Mouse (Mus musculus) B cell, adult 2 months (primary cell): ENCODE measurements around the gene Mapkbp1.

Experiments
- DNase-seq, 2 experiments: peaks; one replicate each; pipeline ENCODE4 v3.0.0; 2022

The Mapkbp1 gene

DNA sequence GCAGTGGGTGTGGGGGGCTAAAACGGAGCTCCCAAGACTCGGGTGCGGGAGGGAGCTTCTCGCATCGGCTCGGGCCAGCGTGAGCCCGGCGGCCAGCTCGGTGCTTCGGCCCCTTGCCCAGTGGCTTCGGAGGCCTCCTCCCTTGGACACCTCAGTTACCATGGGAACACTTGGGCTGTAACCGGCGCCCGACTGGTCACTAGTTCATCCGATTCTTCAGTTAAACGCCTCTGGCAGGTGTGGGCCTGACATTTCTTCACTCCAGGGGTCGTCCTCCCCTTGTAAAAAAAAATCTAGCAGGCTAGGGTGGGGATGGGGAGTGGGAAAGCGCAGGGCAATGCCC lies at the start of gene Mapkbp1:
TSS of gene Mapkbp1 (plus strand) at position 163 of the 343 bp plus-strand sequence.
- DNase-seq = no peak

DNA sequence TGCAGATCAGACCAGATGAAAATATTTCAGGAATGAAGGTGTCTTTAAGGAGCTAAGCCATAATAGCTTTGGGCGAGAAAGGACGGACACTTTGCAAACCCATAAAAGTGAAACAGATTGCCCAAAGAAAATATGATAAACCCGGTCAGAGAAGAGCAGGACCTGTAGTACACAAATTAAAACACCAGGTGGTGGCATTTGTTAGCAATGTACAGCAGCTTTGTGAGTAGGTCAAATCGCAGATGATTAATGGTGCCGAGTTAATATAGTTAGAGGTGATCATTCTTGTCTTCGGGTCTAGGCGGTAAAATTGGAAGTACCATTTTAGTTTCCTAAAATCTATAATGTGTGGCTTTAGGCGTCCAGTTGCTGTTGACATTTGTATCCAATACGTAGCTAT lies 1.9 kb upstream of the Mapkbp1 start:
- DNase-seq = peak; percentile 64 to 65

DNA sequence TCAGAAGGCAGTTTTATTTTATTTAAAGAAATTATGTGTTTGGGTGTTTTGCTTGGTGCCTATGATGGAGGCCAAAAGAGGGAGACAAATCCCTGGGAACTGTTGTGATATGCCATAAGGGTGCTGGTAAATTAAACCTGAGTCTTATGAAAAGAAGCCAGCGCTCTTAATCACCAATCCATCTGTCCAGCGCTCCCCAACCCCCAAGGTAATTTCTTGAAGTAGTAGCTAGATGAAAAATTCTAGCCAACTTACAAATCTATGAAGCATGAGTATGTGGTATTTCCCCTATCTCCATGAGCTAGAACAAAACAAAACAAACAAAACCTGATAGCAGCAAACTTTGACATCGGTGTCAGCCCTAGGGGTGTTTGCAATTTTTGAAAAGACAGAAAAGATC lies 1.2 kb upstream of the Mapkbp1 start:
- DNase-seq = no peak

DNA sequence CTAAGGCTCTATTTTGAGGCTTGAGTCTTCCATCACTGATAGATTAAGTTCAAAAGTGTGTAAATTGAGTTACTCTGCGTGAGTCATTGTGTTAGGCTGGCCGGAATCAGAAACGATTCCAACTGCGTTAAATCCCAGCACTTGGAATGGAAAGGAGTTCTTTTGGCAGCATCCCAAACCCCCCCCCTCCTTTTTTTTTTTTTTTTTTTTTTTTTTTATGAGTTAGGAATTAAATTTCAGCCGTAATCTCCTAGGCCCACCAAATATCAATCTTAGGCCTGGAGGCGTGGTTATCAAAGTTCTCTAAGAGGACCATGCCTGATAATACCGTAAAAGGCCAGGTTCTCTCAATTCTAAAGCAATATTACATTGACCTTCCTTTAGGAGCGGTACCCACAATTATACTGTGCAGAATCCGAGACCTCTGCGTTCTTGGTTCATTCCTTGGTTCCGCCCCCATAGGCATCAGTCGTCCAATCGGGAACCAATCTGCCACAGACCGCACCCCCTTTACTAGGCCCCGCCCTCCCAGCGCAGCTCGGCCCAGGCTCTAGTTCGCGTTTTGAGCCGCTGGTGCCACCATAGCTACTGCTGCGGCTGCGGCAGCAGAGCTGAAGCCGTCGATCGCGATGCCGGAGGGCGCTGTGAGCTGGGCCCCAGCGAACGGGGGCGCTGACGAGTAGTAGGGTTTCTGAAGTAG lies 512 bp upstream of the Mapkbp1 start:
- peak; percentile 95 to 97 for DNase-seq

DNA sequence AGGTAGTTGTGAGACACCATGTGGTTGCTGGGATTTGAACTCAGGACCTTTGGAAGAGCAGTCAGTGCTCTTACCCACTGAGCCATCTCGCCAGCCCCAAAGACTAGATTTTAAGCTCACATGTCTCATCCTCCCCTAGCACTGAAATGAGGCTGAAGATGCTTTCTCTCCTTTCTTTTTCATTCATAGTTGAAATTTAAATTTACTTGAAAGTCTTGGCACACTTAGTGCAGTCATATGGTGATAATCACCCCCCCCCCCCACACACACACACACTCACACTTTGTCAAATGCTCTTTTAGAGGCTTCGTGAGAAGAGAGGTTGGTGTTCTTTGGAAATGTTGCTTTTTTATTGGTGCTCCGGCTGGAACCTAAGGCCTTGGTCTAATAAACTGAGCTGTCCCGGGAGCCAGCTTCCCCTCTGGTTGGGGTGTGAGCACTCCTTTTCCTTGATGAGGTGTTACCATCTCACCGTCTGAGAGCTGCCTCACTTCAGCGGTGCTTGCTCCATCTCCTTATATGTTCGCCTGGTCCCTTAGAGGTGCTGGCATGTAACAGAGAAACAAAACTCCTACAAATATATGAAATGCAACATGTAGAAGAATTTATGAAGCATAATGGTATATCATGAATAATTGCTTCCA lies 8.0 kb downstream of the Mapkbp1 start:
- no peak for DNase-seq

DNA sequence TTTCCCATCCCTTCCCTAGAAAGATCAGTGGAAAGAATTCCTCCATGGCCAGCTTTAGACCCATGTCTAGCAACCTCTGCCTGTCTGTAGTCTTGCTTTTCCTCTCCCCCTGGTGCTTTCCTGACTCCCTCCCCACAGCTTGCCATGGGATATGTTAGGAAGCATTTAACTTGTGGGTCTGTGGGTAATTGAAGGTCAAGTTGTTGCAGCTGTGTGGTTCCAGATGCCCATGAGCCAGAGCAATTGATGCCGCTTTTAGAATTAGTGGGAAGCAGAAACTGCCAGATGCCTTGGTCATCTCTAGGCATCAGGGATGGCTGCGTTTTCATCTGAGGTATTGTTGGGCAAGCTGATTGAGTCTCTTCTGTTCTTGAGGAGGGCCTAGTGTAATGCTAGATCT lies 9.1 kb downstream of the Mapkbp1 start:
- DNase-seq = no peak

DNA sequence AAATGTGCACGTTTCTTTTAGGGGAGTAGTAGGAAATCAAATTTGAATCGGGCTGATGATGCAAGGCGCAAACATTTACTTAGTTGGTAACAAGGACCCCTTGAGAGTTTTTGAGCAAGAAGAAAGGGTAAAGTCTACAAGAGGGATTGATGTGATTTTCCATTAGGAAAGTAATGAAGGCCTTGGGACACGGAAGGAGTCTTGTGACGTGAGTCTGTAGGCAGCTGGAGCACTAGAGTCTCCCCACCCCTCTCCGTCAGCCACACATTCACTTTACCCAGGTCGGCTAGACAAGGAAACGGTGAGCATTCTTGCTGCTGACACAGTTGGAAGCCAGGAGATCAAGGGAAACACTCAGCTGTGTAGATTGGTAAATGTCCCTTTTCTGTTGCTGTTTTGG lies 13.4 kb downstream of the Mapkbp1 start:
- DNase-seq = no peak

DNA sequence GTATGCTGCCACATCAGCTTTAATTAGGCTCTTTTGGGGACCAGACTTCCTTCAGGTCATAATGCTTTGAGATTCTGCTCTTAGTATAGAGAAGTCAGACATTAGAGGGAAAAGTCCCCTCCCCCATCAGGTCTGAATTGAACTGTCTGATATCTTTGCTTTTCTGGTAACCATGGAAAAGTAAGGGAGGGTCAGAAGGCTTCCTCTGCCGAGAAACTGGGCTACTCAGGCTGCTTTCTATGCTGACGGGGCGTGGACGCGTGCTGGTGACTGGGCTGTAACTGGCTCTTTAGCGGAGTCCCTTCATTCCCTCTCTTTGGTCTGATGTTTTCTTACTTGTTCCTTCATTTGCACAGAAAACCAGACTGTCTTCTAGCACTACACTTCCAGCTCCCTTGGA lies 13.9 kb downstream of the Mapkbp1 start:
- DNase-seq = no peak

DNA sequence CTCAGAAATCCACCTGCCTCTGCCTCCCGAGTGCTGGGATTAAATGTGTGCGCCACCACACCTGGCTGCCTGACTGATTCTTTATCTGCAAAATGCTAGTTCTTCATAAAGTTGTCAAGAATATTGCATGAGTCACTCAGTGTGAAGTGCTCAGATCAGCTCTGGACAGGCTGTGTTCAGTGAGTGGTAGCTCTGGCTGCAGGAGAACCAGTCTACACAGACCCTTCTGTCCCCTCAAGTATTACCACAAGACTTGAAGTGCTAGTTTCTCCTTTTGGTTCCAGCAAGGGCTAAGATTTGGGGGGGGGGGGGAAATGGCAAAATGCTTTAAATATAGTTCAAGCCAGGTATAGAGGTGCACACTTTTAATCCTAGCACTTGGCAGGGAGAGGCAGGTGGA lies 14.9 kb downstream of the Mapkbp1 start:
- DNase-seq = no peak

DNA sequence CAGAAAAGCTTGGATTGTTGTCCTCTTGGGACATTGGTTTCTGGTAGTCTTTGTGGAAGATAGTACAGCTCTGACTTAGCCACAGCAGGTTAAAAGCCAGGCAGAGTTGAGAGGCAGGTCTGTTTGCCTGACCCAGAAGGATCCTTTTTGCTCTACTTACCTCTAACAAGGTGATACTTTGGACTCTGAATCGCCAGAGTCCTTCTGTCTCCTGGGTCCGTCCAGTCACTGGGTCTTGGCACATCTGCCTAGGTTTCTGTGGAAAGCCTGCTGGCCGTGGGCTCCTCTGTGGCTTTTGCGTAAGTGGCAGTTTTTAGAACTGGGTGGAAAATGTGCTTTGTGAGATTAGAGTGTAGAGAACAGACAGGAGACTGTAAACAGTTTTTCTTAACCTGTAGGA lies 16.5 kb downstream of the Mapkbp1 start:
- DNase-seq = no peak

DNA sequence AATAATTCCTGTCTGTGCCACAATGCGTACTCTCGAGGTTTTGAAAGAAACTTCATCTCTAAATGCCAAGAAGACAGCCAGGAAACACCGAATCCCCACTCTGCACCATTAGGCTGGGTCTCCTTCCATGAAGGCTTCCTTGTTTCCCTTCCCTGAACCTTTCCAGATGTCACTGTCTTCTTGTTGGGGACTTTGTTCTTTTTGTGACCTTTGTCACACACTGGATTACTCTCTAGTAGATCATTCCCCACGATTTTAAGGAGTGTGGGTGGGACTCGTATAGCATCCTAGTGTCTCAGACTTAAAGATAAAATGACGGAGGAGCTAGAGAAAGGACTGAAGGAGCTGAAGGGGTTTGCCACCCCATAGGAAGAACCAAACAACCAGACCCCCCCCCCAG lies 18.4 kb downstream of the Mapkbp1 start:
- no peak for DNase-seq

DNA sequence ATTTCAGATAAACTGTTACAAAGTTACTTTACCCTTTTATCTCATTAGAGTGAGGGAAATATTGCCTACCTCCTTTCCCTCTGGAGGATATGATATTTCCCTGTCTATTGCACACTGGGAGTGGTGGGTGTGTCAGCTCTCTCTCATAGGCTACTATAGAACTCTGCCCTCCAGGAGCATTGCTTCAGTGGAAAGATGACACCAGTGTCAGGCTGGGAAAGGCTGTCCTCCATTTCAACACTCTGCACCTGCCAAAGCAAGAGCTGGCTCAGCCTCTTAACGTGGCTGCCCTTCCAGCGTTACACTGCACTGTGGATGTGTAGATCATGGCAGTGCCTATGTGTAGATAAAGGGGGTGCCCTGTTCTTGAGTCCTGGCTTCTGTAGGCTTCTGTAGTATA lies 19.9 kb downstream of the Mapkbp1 start:
- no peak for DNase-seq

DNA sequence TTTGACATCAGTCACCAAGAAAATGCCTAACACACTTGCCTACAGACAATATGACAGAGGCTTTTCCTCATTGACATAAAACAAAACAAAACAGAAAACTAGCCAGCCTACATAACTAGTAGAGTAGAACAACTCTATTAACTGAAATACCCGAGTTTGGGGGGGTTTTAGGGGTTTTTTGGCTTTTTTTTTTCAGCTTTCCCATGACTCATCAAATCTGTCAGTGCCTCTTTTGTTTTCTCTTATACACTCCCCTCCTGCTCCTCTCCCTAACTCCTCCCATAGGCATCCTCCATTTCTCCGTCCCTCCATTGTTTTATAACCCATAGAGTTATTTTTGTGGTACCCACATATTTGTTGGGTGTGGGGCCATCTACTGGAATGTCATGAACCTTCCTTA lies 21.0 kb downstream of the Mapkbp1 start:
- no peak for DNase-seq

DNA sequence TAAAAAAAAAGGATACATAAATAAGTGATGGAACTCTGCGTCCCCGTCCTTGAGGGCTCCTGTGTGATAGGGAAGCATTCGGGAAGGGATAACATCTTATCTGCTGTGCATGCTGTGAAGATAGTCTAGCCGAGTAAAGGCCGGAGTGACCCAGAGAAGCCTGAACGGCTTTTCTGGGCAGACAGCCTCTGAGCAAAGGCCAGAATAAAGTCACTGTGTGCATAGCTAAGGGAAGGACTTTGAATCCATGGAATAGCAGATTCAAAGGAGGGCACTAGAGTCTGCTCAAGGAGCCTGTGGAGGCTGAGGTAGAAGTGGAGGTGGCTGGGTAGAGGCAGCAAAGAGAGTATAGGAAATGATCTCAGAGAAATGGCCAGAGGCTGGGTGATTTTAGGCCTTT lies 22.3 kb downstream of the Mapkbp1 start:
- DNase-seq = no peak

DNA sequence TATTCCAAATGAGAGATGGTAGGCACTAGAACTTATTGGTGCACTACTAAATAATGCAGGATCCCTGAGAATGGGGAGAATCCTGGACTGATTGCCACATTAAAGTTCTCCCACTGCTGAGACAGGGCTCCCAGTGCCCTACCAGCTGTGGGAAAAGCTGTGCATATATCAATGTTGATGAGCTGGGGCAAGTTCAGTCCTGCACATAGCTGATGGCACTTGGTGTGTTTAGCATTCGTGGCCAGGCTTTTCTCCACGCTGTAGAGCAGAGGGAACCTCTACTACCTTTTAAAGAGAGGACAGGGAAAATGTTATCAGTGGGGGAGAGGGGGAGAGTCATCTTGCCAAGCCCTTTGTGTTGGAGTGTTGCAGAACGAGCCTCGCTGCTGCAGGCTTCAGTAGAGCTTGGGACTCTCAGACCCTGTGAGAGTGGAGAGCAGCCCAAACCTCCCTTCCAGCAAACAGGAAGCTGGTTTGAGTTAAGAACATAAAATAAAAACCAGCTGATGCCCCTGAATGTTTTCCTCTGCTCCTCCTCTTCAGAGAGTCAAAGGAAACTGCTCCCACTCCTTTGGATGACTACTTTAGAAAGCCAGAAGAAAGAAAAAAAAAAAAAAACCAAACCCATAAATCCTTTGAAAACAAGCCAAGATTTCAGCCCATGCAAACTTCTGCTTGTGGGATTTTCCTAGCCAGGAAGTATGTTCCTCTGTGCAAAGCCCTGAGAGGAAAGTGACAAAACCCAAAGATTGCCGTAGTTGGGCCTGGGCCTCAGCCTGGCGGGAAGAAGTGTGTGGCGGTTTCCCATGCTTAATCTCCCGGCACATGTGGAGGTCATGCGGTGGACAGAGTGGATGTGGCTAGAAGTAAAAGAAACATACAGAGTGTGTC lies 23.1 kb downstream of the Mapkbp1 start:
- DNase-seq = no peak

DNA sequence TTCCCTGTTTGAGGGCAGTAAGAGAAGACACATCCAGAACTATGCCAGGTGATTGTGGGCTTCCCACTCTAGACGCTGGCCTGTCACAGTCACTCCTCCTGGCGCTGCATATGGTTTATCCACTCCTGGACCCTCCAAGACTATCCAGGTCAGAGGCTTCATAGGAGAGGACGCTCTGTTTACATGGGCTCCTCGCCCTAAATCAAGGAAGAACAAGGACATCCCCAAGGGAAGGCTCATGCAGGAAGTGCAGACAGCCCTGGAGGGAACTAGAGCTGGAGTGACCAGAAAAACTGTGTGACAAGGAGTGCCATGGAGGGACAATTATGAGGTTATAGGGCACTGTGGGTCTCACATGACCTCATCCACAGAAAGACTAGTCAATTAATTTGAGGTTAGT lies 24.9 kb downstream of the Mapkbp1 start:
- DNase-seq = no peak

DNA sequence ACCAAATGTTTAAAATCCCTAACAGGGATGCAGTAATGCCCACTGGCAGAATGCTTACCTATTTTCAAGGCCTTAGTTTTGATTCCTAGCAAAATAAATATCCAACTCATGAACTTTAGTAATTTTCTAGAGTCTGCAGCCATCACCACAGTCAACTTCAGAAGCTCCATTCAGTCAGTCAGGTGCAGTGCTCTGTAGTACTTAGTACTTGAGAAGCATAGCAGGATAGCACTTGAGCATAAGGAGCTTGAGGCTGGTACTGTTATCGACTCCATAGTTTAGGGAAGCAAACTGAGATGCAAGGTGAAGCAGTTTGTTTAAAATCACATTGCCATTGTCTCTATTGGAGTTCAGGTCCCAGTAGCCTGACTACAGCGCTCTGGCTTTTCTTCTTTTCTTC lies 27.2 kb downstream of the Mapkbp1 start:
- no peak for DNase-seq

DNA sequence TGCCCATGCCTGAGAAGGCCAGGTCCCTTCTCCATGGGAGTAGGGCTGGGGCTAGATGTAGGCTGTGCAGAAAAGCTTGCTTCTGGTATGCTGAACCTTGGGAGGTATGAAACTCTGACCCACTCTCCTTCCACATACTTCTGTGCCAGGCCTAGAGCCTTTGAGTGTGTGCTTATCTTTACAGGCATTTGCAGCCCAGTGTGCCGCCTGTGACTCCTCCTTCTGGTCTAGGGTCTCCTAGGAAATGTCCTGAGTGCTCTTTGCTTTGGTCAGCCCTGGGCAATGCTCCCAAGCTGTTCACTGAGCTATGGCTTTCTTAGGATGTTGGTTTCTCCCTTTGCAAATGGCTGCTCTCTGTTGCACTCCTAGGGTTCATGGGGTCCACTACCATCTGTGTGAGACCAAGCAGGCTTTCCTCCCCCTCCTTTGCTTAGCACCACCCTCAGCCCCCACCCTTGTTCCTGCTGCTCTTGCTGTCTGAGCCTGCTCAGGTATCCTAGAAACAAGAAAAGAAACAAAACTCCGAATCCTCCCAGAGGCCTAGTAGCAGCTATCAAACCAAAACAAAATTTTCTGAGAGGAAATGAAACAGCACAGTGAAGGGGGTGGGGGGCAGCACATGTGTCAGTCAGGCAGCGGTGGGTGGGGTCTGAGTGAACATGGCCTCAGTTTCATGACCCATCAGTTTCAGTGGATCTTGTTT lies 28.5 kb downstream of the Mapkbp1 start:
- DNase-seq = no peak

DNA sequence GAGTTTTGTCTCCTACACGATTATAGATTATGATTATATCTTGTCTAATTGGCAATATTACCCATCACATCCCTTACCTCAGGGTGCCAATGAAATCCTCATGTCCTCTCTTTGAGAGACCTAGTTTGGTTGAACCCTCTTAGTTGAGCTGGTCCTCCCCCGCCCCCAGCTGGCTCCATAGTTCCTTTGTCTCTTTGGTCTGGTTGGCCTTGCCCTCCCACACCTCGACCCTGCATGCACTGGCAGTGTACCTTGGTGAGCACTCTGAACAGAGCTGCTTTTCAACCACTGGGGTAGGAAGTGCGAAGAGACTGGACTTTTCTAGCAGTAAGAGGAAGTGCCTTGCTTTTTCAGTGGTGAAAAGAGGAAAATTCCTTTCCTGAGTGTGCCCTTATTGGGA lies 29.5 kb downstream of the Mapkbp1 start:
- DNase-seq = no peak

DNA sequence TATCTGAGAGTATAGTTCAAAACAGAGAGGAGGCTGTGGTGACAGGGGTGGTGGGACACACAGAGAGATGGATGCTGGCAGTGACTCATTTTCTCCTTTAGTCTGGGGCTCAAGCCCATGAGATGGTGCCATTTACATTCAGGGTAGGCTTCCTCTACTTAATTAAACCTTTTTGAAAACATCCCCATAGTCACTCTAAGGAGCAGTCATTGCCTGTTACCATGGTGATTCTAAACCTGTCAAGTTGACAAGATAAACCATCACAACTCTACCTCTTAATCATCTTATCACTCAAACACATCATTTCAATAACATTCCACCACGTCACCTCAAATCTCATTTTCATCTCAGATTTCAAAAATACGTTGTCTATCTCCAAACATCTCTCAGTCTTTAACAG lies 31.5 kb downstream of the Mapkbp1 start:
- no peak for DNase-seq

DNA sequence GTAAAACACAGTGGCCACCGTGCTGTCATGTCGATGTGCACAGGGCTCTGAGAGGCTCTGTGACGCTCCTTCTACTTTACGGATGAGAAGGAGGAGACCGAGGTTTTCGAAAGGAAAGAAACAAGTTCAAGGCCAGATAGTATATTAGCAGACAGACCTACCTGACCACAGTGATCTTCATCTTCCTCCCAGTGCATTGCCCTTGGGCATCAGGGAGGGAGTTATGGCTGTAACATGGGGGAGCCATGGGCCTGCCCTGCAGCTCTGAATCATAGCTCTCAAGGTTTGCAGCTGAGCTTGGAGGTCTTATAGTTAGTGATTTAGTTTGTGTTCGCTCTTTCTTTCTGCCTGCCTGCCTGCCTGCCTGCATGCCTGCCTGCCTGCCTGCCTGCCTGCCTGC lies 34.2 kb downstream of the Mapkbp1 start:
- DNase-seq = no peak

DNA sequence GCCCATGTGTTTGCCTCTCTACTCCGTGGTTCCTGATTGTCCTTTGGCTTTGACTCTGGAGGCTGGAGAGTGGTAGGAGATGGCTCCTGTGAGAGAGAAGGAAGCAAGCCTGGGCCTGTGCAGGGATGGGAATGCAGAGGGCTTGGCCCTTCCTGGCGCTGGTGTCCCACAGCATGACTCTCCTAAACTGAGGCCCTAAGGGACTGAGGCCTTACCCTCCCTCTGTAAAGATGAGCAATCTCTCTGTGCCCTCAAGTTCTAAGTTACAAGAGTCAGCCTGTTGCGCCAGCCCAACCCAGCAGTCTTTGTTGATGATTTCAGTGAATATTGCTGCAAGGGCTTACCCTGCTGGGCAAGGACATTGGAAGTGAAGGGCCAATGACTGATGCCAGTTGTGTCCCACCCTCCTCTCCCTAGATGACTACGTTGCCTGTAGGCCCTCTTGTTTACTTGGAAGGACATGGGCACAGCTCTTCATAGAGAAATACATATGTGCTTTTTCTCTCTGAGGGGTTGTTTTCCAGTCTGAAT lies 35.2 kb downstream of the Mapkbp1 start:
- DNase-seq = no peak

DNA sequence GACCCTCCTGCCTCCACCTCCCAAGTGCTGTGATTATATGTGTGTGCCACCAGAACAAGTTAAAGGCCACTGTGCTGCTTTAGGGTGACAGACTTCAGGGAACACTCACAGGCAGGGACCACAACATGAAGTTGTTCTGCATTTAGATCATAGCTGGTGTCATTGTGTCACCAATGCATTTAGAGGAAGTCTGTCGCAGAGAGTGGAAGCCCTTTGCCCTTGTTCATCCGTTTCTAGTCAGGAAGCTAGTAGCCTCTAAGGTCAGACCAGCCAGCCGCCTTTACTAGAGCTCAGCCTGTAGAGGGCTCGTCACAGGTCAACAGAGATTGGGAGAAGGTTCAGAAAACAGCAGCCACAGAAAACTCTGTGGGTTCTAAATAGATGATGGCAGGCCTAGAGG lies 36.2 kb downstream of the Mapkbp1 start:
- DNase-seq = no peak
